Mouse (Mus musculus) heart, adult 2 months (tissue): Measurements from ENCODE around the gene Armt1. TPM values are rescaled to one million over a fixed set of nuclear protein-coding genes. Genes with fewer than 3 reads are reported as not detected.

ENCODE experiments used
- DNase-seq, 2 experiments: peaks; one replicate each; pipeline ENCODE4 v3.0.0; 2021
- H3K27ac ChIP-seq: fragments of 200-600 bp; 2 replicates; pipeline ENCODE4 v1.8.1; 2022
- H3K27me3 ChIP-seq: fragments of 200-500 bp; 2 replicates; pipeline ENCODE4 v1.6.1; 2012; ENCODE audit warnings: mild to moderate bottlenecking, low read length, inconsistent platforms, mixed read lengths; ENCODE audit not compliant: control insufficient read depth, insufficient read depth
- H3K36me3 ChIP-seq: fragments of 200-500 bp; 2 replicates; pipeline ENCODE4 v1.6.1; 2012; ENCODE audit warnings: low read length, inconsistent platforms; ENCODE audit not compliant: control insufficient read depth, insufficient read depth
- H3K4me1 ChIP-seq: fragments of 200-500 bp; 2 replicates; pipeline ENCODE4 v1.6.1; 2011; ENCODE audit warnings: low read length; ENCODE audit not compliant: control insufficient read depth, insufficient read depth
- H3K4me3 ChIP-seq: fragments of 200-600 bp; 2 replicates; pipeline ENCODE4 v1.8.1; 2022
- H3K79me2 ChIP-seq: fragments of 200-500 bp; replicated peaks from 2 replicates; pipeline ENCODE4 v1.6.1; 2012; ENCODE audit warnings: mild to moderate bottlenecking, inconsistent platforms, low read length, moderate library complexity, mixed read lengths; ENCODE audit not compliant: control insufficient read depth, insufficient read depth
- H3K9ac ChIP-seq: fragments of 200-500 bp; 2 replicates; pipeline ENCODE4 v1.6.1; 2012; ENCODE audit warnings: low read depth, mild to moderate bottlenecking, control low read depth, inconsistent platforms, low read length, mixed read lengths
- CTCF ChIP-seq: fragments of 200-600 bp; IDR thresholded peaks from 2 replicates; pipeline ENCODE4 v1.8.1; 2022; ENCODE audit warnings: antibody characterized with exemption, mild to moderate bottlenecking, moderate library complexity
- EP300 ChIP-seq: fragments of 200-500 bp; IDR thresholded peaks from 2 replicates; pipeline ENCODE4 v1.6.1; 2011; ENCODE audit warnings: low read depth, low read length, control low read depth; ENCODE audit not compliant: insufficient read depth
- POLR2A ChIP-seq: fragments of 200-500 bp; IDR thresholded peaks from 2 replicates; pipeline ENCODE4 v1.6.1; 2011; ENCODE audit warnings: mild to moderate bottlenecking, low read depth, low read length, control low read depth; ENCODE audit not compliant: insufficient read depth
- WGBS: fragments of 180-500 bp; shearing (Covaris S2); methylation state at CpG from one replicate; pipeline ENCODE4 v1.1.7; 2018; 5-methylcytosine and 5-hydroxymethylcytosine counted together
- intact Hi-C: fragments of 180-260 bp; cut with DNase I; formaldehyde crosslinking; loops from one replicate; pipeline ENCODE4 v1.15.1; 2025
- long read RNA-seq: library from polyadenylated mRNA; stranded (forward); transcript quantifications from one replicate; pipeline ENCODE4 v2.0.0, GENCODE M21; 2021
- polyA plus RNA-seq: library from polyadenylated mRNA; depleted of rRNA; stranded (reverse); fragments of >200 nt; gene quantifications from 2 replicates; pipeline ENCODE4 v1.2.3, GENCODE M21; 2012; rRNA removed
- total RNA-seq, 2 experiments: library from RNA; stranded (reverse); gene quantifications; 2 replicates each; pipeline ENCODE4 v1.2.3; 2021

The Armt1 gene
- total RNA-seq (1 to 10 TPM; 9.3 to 9.4 TPM), polyA plus RNA-seq (6.2 and 7.7 TPM in 2 replicates)
- long read RNA-seq, transcript Armt1-201 (5 exons, 2,429 nt) = major isoform, 6 of 7 reads
- long read RNA-seq, partial matches to known transcripts = 0 of 7 reads
- long read RNA-seq, other reads (novel, unspliced or antisense) = 1 of 7 reads

DNA sequence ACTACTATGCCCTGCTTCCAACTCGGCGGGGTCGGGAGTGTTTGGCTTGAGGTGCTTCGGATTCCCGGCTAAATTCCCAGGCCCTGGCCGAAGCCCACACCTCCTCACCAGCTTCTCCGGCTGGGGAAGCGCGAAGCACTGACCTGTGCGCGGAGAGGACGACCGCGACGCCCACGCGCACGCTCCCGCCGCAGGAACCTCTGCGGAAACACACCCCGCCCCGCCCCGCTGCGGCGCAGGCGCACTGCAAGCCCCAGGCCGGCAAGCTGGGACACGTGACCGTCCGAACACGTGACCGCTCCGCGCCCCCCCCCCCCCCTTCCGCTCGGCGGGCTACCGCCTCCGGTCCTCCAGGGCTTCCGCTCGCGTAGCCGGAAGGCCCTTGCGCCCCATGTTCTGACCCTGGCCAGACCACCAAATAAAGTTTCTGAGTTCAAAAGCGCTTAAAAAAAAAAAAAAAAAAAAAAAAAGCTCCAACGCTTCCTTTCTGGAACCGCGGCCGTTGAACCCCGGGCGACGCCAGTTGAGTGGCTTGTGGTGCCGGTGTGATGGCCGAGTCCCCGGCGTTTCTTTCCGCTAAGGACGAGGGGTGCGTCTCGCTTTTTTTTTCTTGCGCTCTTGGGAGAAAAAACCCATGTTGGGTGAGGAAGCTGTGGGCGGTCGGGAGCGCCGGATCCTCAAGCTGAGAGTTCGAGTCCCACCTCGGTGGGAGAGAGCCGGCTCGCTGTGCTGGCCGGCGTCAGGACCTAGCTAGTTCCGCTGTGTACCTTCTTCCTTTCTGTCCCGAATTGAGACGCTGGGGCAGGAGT lies at the start of gene Armt1, which contains the start of gene Rmnd1:
Gene Armt1 (plus strand): TSS at position 345 of the 809 bp plus-strand sequence.
Gene Rmnd1 (minus strand): TSS at position 266 of the 809 bp plus-strand sequence.
- peaks cover 2% of the 10 kb centered on the region; the same call in 1 of the 2 replicates for H3K4me1 ChIP-seq
- peaks cover 3% of the 10 kb centered on the region; the same call in 1 of the 2 replicates for H3K36me3 ChIP-seq
- peak; percentile 97 to 98 for DNase-seq
- TF ChIP-seq CTCF = no peak
- TF ChIP-seq POLR2A = peak; percentile 81
- no peaks in the 10 kb centered on the region for H3K79me2 ChIP-seq
- H3K9ac ChIP-seq = peak within 1 kb of the TSS; percentile 76
- H3K4me3 ChIP-seq = peak within 1 kb of the TSS; percentile 78
- no peaks in the 10 kb centered on the region for H3K27me3 ChIP-seq
- intact Hi-C loops = loop anchor here (1.0 to 5.0 kb wide), 3 partner anchors 45 to 1165 kb away; no protein-coding TSS in a partner anchor
- peak within 1 kb of the TSS; percentile 81 for H3K27ac ChIP-seq
- under 1% methylated on average over 75 of the region's 75 CpGs for WGBS

DNA sequence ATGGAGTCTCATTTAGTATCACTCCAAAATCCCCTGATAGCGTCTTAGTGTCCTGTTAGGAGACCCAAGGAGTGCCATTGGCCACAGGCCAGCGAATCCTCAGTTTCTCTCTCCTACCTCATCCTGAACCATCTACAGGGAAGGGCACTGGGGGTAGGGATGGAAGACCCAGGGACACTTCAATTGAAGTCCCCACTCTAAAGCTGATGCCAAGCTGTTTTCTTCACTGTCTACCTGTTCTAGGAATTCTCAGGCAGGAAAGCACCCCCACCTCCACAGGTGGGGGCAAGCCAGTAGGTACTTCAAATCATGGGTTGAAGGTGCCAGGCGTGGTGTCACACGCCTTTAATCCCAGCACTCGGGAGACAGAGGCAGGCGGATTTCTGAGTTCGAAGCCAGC lies 48.0 kb upstream of the Armt1 start:
- no peak overlapping the region for H3K27ac ChIP-seq
- no peak overlapping the region for H3K4me3 ChIP-seq
- no peaks in the 10 kb centered on the region for H3K27me3 ChIP-seq
- H3K4me1 ChIP-seq = peaks cover 5% of the 10 kb centered on the region
- no peak overlapping the region for H3K9ac ChIP-seq
- no peaks in the 10 kb centered on the region; the same call in 1 of the 2 replicates for H3K36me3 ChIP-seq
- intact Hi-C loops = no loop called here
- H3K79me2 ChIP-seq = peaks cover 4% of the 10 kb centered on the region
- TF ChIP-seq POLR2A (no peak), CTCF (no peak), EP300 (no peak)
- DNase-seq = no peak
- WGBS = 91% methylated on average over 7 of the region's 7 CpGs

DNA sequence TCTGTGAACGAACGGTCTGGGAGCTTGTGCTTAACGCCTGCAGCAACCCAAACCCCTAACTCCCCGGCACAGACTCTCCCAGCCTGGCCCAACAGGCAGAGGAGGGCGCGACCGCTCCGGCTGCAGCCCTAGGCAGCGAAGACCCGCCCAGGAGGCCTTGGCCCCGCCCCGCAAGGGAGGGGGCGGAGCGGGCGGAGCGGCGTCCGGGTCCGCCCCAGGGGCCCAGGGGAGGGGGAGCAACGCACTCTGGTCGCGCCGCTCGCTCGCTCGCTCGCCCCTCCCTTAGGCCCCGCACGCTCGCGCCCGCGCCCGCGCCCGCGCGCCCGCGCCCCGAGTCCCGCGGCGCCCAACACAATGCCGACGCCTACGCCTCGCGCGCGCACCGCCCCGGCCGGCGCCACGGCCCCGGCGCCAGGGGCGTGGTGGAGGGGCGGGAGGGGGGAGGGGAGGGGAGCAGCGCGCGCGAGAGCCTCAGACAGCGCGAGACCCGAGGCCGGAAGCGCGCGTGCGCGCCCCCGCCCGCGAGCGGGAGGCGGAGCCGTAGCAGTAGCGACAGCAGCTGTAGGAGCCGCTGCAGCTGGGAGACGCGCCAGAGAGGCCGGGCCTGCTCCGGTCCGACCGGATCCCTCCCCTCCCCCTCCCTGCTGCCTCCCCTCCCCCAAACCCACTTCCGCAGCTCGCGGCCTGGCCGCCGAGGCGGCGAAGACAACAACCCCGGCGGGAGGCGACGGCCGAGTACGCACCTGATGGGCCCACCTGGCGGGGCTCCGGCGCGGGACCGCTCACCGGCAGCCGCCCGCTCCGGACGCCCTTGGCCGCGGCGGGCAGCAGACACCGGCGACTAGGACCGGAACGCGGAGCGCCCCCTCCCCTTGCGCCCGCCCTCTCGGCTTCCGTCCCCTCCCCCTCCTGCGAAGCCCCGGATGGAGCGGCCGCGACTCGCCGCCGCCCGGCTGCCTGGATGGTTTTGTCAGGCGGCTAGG lies 45.4 kb upstream of the Armt1 start:
- intact Hi-C loops = loop anchor here (1.0 kb wide), 1 partner anchor 45 kb away; the partner anchor contains the start of genes Armt1 and Rmnd1
- DNase-seq = peak; percentile 96 to 98
- Histone ChIP-seq H3K79me2 (peaks cover 8% of the 10 kb centered on the region), H3K27ac (peak overlapping the region; percentile 100), H3K4me3 (peak overlapping the region; percentile 75), H3K27me3 (no peaks in the 10 kb centered on the region), H3K4me1 (peaks cover 23% of the 10 kb centered on the region), H3K9ac (peak overlapping the region; percentile 91), H3K36me3 (peaks cover 16% of the 10 kb centered on the region)
- TF ChIP-seq POLR2A (peak; percentile 84), EP300 (no peak)
- WGBS = under 1% methylated on average over 79 of the region's 133 CpGs

DNA sequence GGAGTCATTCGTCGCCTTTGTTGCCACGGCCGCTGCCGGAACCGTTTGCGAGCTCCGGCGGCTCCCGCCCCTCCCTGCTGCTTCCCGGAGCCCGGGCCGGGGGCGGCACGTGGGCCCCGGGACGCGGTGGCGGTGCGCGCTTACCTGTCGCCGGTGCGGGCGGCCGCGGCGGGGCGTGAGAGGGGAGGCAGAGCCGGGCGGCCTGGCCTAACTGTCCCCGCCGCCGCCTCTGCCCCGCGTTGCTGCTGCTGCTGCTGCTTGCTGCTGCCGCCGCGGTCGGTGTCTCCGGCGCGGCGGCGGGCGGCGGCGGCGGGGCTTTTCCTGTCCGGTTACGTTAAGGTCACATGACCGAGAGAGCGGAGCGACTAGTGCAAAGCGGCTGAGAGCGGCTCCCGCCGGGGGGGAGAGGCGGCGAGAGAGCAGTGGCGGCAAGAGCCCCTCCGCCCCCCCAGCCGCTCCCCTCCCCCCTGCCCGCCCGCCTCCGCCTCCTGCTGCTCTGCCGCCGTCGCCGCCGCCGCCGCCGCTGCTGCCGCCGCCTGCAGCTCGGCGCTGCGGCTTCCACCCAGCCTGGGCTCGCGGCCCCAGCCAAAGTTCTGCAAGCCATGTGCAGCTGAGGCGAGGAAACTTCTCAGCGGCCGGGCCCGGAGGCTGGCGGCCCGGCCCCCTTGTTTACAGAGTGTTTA lies 44.4 kb upstream of the Armt1 start, which contains the start of gene Zbtb2:
Gene Zbtb2 (minus strand): TSS at position 408 of the 683 bp plus-strand sequence.
- Histone ChIP-seq H3K9ac (peak within 1 kb of the TSS; percentile 91), H3K27ac (peak within 1 kb of the TSS; percentile 100), H3K36me3 (peaks cover 16% of the 10 kb centered on the region), H3K4me3 (peak within 1 kb of the TSS; percentile 75), H3K27me3 (no peaks in the 10 kb centered on the region), H3K79me2 (peaks cover 8% of the 10 kb centered on the region), H3K4me1 (peaks cover 24% of the 10 kb centered on the region)
- no peak for TF ChIP-seq POLR2A
- TF ChIP-seq CTCF = no peak
- no peak for TF ChIP-seq EP300
- DNase-seq = peak; percentile 73 to 79
- under 1% methylated on average over 67 of the region's 87 CpGs for WGBS
- intact Hi-C loops = loop anchor here (1.0 kb wide), 1 partner anchor 44 kb away; the partner anchor contains the start of genes Armt1 and Rmnd1

DNA sequence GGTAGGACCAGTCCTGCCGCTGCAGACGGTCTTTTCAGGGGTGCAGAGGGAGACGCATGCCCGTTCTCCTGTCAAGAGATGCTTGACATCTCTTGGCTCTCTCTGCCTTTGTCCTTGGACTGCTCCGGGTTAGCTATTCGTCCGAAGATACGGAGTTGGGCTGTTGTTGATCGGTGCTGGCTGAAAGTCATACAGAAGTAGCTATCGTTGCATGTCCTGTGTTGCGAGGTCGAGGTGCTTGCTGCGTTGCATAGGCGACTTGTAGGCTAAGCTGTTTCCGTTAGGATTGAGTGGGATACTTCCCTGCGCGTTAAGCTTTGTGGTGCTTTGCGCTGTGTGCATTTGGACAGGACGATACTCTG lies 43.9 kb upstream of the Armt1 start:
- TF ChIP-seq POLR2A (peak; percentile 33; the same call in 1 of the 2 replicates), EP300 (no peak), CTCF (no peak)
- H3K4me1 ChIP-seq = peaks cover 26% of the 10 kb centered on the region
- intact Hi-C loops = no loop called here
- H3K36me3 ChIP-seq = peaks cover 16% of the 10 kb centered on the region
- H3K9ac ChIP-seq = peak overlapping the region; percentile 91
- peaks cover 10% of the 10 kb centered on the region for H3K79me2 ChIP-seq
- H3K27ac ChIP-seq = peak overlapping the region; percentile 100
- under 1% methylated on average over 19 of the region's 19 CpGs for WGBS
- DNase-seq = no peak
- H3K4me3 ChIP-seq = peak overlapping the region; percentile 75
- no peaks in the 10 kb centered on the region for H3K27me3 ChIP-seq
